Mouse (Mus musculus) retina, adult 2 months (tissue): ENCODE data around the gene Tead3.

ENCODE experiments used
- DNase-seq: peaks from one replicate; pipeline ENCODE4 v3.0.0-alpha.2; 2012; ENCODE audit warnings: low read depth, low spot score

Gene Tead3

DNA sequence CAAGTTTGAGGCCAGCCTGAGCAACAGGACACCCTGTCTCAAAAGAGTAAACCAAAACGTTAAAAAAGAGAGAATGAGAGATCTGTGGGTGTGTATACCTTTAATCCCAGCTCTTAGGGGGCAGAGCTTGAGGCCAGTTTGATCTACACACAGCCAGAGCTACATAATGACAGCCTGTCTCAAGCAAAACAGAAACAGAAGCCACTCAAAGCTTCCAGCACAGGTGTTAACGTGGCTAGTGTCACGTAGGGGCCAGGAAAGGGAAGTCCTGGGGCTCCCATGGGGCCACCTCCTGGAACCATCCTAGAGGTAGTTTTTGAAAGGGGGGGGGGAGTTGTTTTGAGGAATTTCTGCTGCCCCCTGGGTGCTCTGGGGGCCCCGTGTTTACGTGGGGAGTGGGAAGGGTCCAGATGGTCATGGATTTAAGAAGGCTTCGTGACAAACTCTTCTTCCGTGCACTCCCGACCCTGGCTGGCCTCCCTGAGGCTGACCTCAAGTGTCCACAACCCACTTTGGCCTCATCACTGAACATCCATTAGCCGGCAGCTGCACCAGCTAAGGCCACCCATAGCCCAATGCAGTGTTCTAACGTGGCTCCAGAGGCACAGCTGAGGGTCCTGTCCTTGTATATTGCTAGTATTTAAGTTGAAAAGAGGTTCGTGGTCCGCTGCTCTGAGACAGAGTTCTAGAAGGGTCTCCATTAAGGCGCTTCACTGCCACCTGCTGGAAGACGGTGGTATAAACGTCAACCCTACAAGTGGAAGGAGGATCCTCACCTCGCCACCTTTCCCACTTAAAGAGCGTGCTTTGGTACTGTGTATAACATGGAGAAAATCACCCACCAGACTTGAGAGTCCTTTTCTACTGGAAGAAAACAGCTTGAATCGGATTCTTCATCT is 42.1 kb downstream of the Tead3 start:
- DNase-seq: peak; percentile 70

DNA sequence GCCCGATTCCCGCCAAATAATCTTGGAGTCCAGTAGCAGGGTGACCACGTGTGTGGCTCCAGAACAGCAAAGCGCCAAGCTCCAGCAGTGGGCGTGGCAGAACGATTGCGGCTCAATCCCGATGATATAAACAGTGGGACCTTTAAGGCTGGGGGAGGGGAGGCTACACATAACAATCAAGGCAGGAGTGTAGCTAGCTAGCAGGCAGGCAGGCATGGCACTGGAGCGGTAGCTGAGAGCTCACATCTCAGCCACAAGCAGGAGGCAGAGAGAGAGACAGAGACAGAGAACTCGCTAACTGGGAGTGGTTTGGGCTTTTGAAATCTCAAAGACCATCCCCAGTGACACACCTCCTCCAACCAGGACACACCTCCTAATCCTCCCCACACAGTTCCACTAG is 45.4 kb downstream of the Tead3 start:
- DNase-seq: no peak

GRCm38 (mm10) chr17:28300850-28301249 is 49.8 kb downstream of the Tead3 start:
- DNase-seq: no peak

DNA sequence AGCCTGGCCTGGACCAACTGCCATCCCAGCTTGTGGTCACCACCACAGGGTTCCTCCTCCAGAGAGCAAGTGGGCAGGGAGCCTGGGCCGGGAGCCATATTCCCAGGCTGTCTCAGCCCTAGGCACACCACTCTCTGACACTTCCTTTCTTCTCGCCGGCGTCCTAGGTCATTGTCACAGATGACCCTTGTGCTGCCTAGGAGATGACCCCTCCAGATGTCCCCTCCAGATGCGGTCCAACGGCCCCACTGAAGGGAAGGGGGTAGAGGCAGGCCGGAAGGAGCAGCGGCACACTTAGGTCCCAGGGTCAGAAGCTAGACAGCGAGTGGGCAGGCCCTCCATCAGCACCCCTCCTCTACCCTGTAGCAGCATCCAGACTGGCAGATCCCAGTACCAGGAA is 50.3 kb downstream of the Tead3 start:
- no peak for DNase-seq

- no peak for DNase-seq
These were observed 50.8 kb downstream of the Tead3 start for GRCm38 (mm10) chr17:28299669-28300320.

DNA sequence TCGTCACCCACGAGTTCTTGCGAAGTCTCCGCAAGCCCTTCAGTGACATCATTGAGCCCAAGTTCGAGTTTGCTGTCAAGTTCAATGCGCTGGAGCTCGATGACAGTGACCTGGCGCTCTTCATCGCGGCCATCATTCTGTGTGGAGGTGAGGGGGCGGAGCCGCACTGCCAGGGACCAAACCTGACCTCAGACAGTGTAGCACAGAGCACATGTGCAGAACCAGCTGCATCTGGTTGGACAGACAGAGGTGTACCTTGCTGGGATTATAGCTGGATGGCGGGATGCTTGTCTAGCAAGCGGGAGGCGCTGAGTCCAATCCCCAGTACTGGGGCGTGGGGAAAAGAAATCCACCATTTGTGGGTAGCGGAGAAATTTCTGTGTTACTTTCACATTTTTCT is 51.7 kb downstream of the Tead3 start:
- DNase-seq: no peak

- DNase-seq: no peak
These were observed 55.9 kb downstream of the Tead3 start for GRCm38 (mm10) chr17:28294449-28295333.

- DNase-seq: no peak
These were observed 56.9 kb downstream of the Tead3 start for GRCm38 (mm10) chr17:28293716-28294115.

GRCm38 (mm10) chr17:28291346-28291745 is 59.3 kb downstream of the Tead3 start:
- DNase-seq: no peak

DNA sequence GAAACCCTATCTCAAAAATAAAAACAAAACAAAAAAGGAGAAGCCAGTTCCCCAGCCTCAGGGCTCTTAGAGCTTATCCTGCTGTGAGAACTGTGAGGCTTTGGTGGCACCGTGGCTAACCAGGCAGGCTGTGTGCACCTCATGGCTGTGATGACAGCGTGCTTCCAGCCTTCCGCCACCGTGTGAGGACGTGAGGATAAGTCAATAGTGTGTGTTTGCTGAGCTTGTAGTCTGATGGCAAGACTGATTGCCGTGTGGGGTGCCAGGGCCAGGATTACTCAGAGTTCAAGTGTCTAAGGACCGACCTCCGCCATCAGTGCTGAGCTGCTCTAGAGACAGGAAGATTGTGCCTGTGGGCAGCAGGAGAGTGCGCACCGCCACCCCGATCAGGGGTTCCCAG is 59.9 kb downstream of the Tead3 start:
- DNase-seq: no peak

GRCm38 (mm10) chr17:28290262-28290661 is 60.4 kb downstream of the Tead3 start:
- no peak for DNase-seq

GRCm38 (mm10) chr17:28287980-28288379 is 62.6 kb downstream of the Tead3 start:
- DNase-seq: no peak

- DNase-seq: no peak
These were observed 63.0 kb downstream of the Tead3 start for GRCm38 (mm10) chr17:28287578-28287977.

DNA sequence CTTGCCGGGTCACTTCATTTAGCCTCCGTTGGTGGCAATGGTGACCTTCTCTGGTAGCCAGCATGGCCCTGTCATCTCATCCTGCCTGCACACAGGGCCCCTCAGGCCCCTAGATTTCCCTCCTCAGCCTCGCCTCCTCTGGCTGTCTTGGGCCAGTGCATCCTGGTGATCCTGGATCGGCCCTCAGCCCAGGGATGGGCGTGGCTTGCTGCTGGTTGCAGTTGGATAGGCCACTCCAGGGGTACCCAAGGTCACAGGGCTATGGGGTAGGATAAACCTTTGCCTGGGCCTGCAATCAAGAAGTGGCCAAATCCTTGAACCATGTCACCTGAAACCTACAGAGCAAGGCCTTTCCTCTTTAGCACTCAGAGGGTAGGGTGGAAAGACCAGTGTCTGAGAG is 63.7 kb downstream of the Tead3 start:
- no peak for DNase-seq

DNA sequence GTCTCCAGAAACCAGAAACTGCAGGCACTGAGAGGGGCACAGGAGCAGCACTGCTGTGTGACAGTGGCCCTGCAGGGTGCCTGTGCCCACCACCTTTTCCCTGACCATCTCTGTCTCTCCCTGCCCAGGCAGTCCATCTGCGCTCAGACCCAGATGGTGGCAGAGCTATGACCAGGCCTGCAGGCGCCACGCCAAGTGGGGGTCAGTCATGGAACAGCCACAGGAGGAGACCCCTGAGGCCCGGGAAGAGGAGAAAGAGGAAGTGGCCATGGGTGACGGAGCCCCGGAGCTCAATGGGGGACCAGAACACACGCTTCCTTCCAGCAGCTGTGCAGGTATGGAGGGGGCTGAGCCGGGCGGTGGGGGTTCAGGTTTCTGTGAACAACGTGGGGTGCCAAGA is 64.5 kb downstream of the Tead3 start:
- no peak for DNase-seq

DNA sequence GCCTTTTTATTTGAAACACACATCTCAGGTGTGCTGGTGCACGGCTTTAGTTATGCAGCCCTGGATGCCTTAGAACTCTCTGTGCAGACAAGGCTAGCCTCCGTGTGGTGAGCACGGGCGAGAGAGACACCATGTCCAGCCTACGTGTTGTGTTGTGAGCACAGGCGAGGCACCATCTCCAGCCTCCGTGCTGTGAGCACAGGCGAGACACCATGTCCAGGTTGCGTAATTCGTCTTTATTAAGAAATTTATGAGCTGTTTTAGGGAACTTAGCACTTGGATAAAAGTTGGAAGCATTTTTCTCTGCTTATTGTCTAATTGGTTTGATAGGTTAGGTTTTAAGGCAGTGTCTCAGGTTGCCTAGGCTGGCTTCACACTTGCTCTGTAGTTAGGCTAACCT is 67.4 kb downstream of the Tead3 start:
- no peak for DNase-seq

- no peak for DNase-seq
These were observed 68.7 kb downstream of the Tead3 start for GRCm38 (mm10) chr17:28281866-28282441.
